Mouse (Mus musculus): ENCODE data around the gene Cks1brt. TPM values are rescaled to one million over a fixed set of nuclear protein-coding genes. Genes with fewer than 3 reads are reported as not detected.
"Not testable (repeated sequence)": the region's sequence is repeated elsewhere in the genome, so short reads cannot be mapped to it uniquely, and the experiment has no call there.

The Cks1brt gene
- total RNA-seq (2015; ENCODE audit: low replicate concordance) = not detected in 2 replicates
- total RNA-seq (2017; ENCODE audit: low replicate concordance) = not detected in 2 replicates

DNA sequence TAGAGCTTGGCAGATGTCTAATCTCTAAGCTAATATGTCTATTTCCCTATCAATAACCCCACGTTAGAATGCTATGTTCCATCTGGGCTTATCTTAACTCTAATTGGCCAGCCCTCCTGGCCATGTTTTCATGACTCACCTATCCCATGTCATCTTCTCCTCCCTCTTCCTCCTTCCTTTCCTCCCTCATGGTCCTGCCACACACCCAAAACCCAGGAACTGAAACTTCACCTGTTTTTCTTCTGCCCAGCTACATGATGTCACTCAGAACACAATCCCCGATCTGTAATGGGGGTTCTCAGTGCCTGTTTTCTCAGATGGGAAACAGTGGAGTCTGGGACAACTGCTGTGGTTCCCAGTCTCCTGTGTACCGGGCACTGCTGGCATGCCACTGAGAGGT lies at the start of gene Cks1brt:
Cks1brt (plus strand) TSS at position 301 of the 400 bp plus-strand sequence.
- ATAC-seq (replicated peaks; ENCODE audit: low FRiP score, poor library complexity, severe bottlenecking) = no peak

- no peak for ATAC-seq (replicated peaks; ENCODE audit: low FRiP score, poor library complexity, severe bottlenecking)
Observed at GRCm38 (mm10) chr8:85113241-85113640, 38.5 kb upstream of the Cks1brt start.

- ATAC-seq (replicated peaks; ENCODE audit: low FRiP score, poor library complexity, severe bottlenecking) = no peak
Observed at GRCm38 (mm10) chr8:85115501-85115900, 36.2 kb upstream of the Cks1brt start.

DNA sequence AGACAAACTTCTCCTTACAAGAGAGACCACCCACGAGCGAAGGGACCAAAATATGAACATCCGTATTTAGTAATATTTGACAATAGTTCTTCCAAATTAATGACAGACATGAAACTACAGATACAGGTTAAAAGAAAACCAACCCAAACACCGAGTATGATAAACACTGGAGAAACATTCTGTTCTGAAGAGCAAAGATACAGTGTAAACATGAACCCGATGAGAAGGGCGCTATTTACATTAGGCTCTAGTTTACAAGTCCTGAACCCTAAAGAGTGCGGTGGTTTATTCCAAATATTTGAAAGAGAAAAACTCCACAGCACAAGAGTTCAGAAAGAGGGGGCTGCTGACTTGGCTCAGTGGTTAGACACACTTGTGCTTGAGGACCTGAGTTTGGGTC lies 34.7 kb upstream of the Cks1brt start:
- no peak for ATAC-seq (replicated peaks; ENCODE audit: low FRiP score, poor library complexity, severe bottlenecking)

- ATAC-seq (replicated peaks; ENCODE audit: low FRiP score, poor library complexity, severe bottlenecking) = no peak
Observed at GRCm38 (mm10) chr8:85119052-85119981, 32.4 kb upstream of the Cks1brt start.

- not testable (repeated sequence) for ATAC-seq (replicated peaks; ENCODE audit: low FRiP score, poor library complexity, severe bottlenecking)
Observed at GRCm38 (mm10) chr8:85120251-85120650, 31.5 kb upstream of the Cks1brt start.

GRCm38 (mm10) chr8:85122995-85123394 lies 28.7 kb upstream of the Cks1brt start, which contains the start of gene Zfp791:
Zfp791 (minus strand) TSS chr8:85123095.
- ATAC-seq (replicated peaks; ENCODE audit: low FRiP score, poor library complexity, severe bottlenecking) = no peak

DNA sequence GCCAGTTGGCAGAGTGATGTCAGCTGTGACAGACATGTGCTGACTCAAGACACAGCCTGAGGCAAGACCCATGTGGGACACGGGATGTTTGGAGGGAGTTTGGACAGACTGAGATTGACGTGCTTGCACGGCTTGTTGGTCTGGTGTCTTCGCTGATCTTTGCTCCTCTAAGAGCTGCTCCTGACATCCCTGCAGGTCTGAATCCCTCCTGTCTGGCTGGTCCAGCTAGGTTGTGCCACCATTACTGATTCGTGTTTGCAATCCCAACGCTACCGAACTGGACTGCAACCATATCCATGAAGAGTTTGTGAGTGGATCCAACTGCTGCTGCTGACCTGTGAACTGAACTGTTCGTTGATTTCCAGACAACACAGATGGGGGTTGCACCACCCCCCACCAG lies 28.0 kb upstream of the Cks1brt start:
- no peak for ATAC-seq (replicated peaks; ENCODE audit: low FRiP score, poor library complexity, severe bottlenecking)

DNA sequence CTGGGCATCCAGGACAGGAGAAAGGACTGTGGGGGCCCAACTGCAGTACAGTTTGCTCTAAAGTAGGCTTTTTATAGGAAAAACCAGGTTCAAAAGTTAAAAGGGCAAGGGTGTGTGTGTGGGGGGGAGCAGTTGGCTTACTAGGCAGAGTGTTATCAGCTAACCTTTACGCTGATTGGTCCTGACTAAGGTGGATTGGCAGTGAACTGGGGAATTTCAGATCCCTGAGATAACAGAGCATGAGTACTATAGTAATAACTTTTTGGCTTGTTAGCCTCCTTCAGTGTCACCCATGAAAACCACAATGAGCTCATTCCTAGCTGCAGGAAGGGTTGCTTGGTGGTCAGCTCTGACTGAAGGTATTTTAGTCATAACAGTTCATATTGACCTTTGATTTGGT lies 19.4 kb upstream of the Cks1brt start:
- ATAC-seq (replicated peaks; ENCODE audit: low FRiP score, poor library complexity, severe bottlenecking) = no peak

GRCm38 (mm10) chr8:85135690-85136089 lies 16.0 kb upstream of the Cks1brt start:
- peak; percentile 71; the same call in 1 of the 2 replicates for ATAC-seq (replicated peaks; ENCODE audit: low FRiP score, poor library complexity, severe bottlenecking)

DNA sequence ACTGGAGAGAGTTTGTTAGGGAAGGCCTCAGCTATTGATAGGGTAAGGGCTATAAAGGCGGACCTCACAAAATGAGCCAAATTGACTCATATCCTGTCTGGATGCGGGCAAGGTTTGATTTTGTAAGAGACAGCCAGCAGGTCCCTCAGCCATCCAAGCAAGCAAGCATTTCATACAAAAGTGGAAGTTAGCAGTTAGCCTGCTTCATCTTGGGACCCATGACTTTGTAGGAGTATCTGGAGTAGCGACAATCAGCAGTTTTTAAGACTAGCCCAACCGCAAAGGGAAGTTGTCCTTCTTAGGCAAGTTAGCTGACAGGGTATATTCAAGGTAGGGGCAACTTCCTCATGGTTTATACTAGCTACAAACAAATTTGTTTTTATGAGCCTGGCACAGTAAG lies 9.2 kb upstream of the Cks1brt start:
- no peak for ATAC-seq (replicated peaks; ENCODE audit: low FRiP score, poor library complexity, severe bottlenecking)

DNA sequence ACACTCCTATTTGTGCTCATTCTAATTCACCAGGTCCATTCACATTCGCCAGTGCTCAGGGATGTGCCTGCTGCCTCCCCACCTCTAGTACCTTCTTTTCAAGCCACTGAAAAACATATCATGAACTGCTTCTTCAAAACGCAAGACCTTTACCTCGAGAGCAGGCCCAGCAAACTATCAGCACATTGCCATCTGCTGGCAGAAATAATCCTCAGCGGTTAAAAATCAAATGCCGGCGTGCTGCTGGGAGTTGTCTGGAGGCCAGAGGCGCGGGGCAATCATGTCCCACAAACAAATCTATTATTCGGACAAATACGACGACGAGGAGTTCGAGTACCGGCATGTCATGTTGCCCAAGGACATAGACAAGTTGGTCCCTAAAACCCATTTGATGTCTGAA lies 19.6 kb downstream of the Cks1brt start:
- ATAC-seq (replicated peaks; ENCODE audit: low FRiP score, poor library complexity, severe bottlenecking) = no peak

DNA sequence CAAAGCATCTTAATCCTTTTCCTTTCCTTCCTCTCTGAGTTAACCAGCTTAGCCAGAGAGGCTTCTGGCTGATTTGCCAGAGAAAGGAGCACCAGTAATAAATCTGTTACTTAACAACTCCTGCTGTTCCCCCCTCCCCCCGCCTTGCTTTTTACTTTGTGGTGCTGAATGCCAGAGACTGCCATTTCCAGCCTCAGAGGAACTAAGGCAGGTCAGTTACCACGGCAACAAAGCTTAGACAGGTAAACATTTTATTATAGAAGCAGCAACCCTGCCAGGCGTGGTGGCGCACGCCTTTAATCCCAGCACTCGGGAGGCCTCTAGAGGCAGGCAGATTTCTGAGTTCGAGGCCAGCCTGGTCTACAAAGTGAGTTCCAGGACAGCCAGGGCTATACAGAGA lies 24.2 kb downstream of the Cks1brt start:
- no peak for ATAC-seq (replicated peaks; ENCODE audit: low FRiP score, poor library complexity, severe bottlenecking)

DNA sequence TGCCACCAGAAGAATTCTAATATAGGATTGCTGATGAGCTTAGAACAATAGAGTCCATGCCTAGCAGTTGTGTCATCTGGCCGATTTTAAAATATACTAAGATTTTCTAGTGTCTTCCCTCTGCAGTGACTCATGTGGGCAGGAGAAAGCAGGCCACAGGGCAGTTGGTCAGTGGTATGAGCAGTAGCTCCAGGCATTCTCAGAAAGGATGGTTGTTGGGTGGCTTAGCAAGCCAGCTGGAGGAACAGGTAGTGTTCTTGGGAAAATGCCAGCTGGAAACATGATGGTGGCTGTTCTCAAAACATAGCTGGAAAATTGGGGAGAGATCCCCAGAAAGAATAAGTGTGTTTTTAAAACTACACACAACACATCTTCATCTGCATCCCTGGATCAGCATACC lies 40.6 kb downstream of the Cks1brt start:
- no peak for ATAC-seq (replicated peaks; ENCODE audit: low FRiP score, poor library complexity, severe bottlenecking)

GRCm38 (mm10) chr8:85220220-85220619 lies 68.5 kb downstream of the Cks1brt start:
- 0 out of 2 replicates have a peak, but pooled peaks have one; percentile 25 for ATAC-seq (replicated peaks; ENCODE audit: low FRiP score, poor library complexity, severe bottlenecking)

- ATAC-seq (replicated peaks; ENCODE audit: low FRiP score, poor library complexity, severe bottlenecking) = no peak
Observed at GRCm38 (mm10) chr8:85220992-85221391, 69.3 kb downstream of the Cks1brt start.

Other genes with a start within 250 kb of the Cks1brt start
- 262 and 325 TPM in 2 replicates for gene Klf1, start 250.0 kb upstream of the Cks1brt start, total RNA-seq (2015; ENCODE audit: low replicate concordance)
- gene Klf1, start 250.0 kb upstream of the Cks1brt start, total RNA-seq (2017; ENCODE audit: low replicate concordance) = 240 and 399 TPM in 2 replicates
- gene Dnase2a, start 243.4 kb upstream of the Cks1brt start, total RNA-seq (2015; ENCODE audit: low replicate concordance) = 32.7 and 33.2 TPM in 2 replicates
- 74.6 and 78.4 TPM in 2 replicates for gene Dnase2a, start 243.4 kb upstream of the Cks1brt start, total RNA-seq (2017; ENCODE audit: low replicate concordance)
- gene Mast1, start 214.6 kb upstream of the Cks1brt start, total RNA-seq (2015; ENCODE audit: low replicate concordance) = not detected in 2 replicates
- gene Mast1, start 214.6 kb upstream of the Cks1brt start, total RNA-seq (2017; ENCODE audit: low replicate concordance) = not detected in 2 replicates
- gene Rtbdn, start 204.9 kb upstream of the Cks1brt start, total RNA-seq (2015; ENCODE audit: low replicate concordance) = not detected in 2 replicates
- gene Rtbdn, start 204.9 kb upstream of the Cks1brt start, total RNA-seq (2017; ENCODE audit: low replicate concordance) = not detected in 2 replicates
- gene Gm49661, start 182.5 kb upstream of the Cks1brt start, total RNA-seq (2015; ENCODE audit: low replicate concordance) = not detected in 2 replicates
- gene Gm49661, start 182.5 kb upstream of the Cks1brt start, total RNA-seq (2017; ENCODE audit: low replicate concordance) = not detected in 2 replicates
- 2,168 and 2,598 TPM in 2 replicates for gene Prdx2, start 182.3 kb upstream of the Cks1brt start, total RNA-seq (2015; ENCODE audit: low replicate concordance)
- gene Prdx2, start 182.3 kb upstream of the Cks1brt start, total RNA-seq (2017; ENCODE audit: low replicate concordance) = 2,812 and 2,913 TPM in 2 replicates
- gene Rnaseh2a, start 182.2 kb upstream of the Cks1brt start, total RNA-seq (2015; ENCODE audit: low replicate concordance) = 82.6 and 141 TPM in 2 replicates
- 63.3 and 93.8 TPM in 2 replicates for gene Rnaseh2a, start 182.2 kb upstream of the Cks1brt start, total RNA-seq (2017; ENCODE audit: low replicate concordance)
- 8.0 and 12.3 TPM in 2 replicates for gene Junb, start 173.2 kb upstream of the Cks1brt start, total RNA-seq (2015; ENCODE audit: low replicate concordance)
- gene Junb, start 173.2 kb upstream of the Cks1brt start, total RNA-seq (2017; ENCODE audit: low replicate concordance) = 10.4 and 15.1 TPM in 2 replicates
- gene Hook2, start 161.3 kb upstream of the Cks1brt start, total RNA-seq (2015; ENCODE audit: low replicate concordance) = 0.42 and 0.72 TPM in 2 replicates
- gene Hook2, start 161.3 kb upstream of the Cks1brt start, total RNA-seq (2017; ENCODE audit: low replicate concordance) = 2.6 and 4.6 TPM in 2 replicates
- not detected in 2 replicates for gene Best2, start 137.4 kb upstream of the Cks1brt start, total RNA-seq (2015; ENCODE audit: low replicate concordance)
- gene Best2, start 137.4 kb upstream of the Cks1brt start, total RNA-seq (2017; ENCODE audit: low replicate concordance) = not detected in 2 replicates
- gene Asna1, start 126.6 kb upstream of the Cks1brt start, total RNA-seq (2015; ENCODE audit: low replicate concordance) = 42.8 and 69.2 TPM in 2 replicates
- gene Asna1, start 126.6 kb upstream of the Cks1brt start, total RNA-seq (2017; ENCODE audit: low replicate concordance) = 19.0 and 29.3 TPM in 2 replicates
- gene Trir, start 125.1 kb upstream of the Cks1brt start, total RNA-seq (2015; ENCODE audit: low replicate concordance) = 143 and 183 TPM in 2 replicates
- 140 and 476 TPM in 2 replicates for gene Trir, start 125.1 kb upstream of the Cks1brt start, total RNA-seq (2017; ENCODE audit: low replicate concordance)
- gene Tnpo2, start 115.0 kb upstream of the Cks1brt start, total RNA-seq (2015; ENCODE audit: low replicate concordance) = 24.9 and 35.6 TPM in 2 replicates
- 31.8 and 40.2 TPM in 2 replicates for gene Tnpo2, start 115.0 kb upstream of the Cks1brt start, total RNA-seq (2017; ENCODE audit: low replicate concordance)
- 4.3 and 10.5 TPM in 2 replicates for gene Fbxw9, start 91.9 kb upstream of the Cks1brt start, total RNA-seq (2015; ENCODE audit: low replicate concordance)
- 1.4 and 2.8 TPM in 2 replicates for gene Fbxw9, start 91.9 kb upstream of the Cks1brt start, total RNA-seq (2017; ENCODE audit: low replicate concordance)
- not detected in 2 replicates for gene Gm5741, start 83.9 kb upstream of the Cks1brt start, total RNA-seq (2015; ENCODE audit: low replicate concordance)
- not detected in 2 replicates for gene Gm5741, start 83.9 kb upstream of the Cks1brt start, total RNA-seq (2017; ENCODE audit: low replicate concordance)
- 13.4 and 15.9 TPM in 2 replicates for gene Dhps, start 80.2 kb upstream of the Cks1brt start, total RNA-seq (2015; ENCODE audit: low replicate concordance)
- 3.5 and 4.7 TPM in 2 replicates for gene Dhps, start 80.2 kb upstream of the Cks1brt start, total RNA-seq (2017; ENCODE audit: low replicate concordance)
- 37.7 and 66.3 TPM in 2 replicates for gene Wdr83os, start 71.2 kb upstream of the Cks1brt start, total RNA-seq (2015; ENCODE audit: low replicate concordance)
- gene Wdr83os, start 71.2 kb upstream of the Cks1brt start, total RNA-seq (2017; ENCODE audit: low replicate concordance) = 7.3 and 23.1 TPM in 2 replicates
- gene Wdr83, start 70.6 kb upstream of the Cks1brt start, total RNA-seq (2015; ENCODE audit: low replicate concordance) = 30.6 and 35.6 TPM in 2 replicates
- gene Wdr83, start 70.6 kb upstream of the Cks1brt start, total RNA-seq (2017; ENCODE audit: low replicate concordance) = 15.8 and 17.6 TPM in 2 replicates
- gene Man2b1, start 68.7 kb upstream of the Cks1brt start, total RNA-seq (2015; ENCODE audit: low replicate concordance) = 19.8 and 34.4 TPM in 2 replicates
- gene Man2b1, start 68.7 kb upstream of the Cks1brt start, total RNA-seq (2017; ENCODE audit: low replicate concordance) = 7.0 and 13.2 TPM in 2 replicates
- gene Zfp791, start 28.8 kb upstream of the Cks1brt start, total RNA-seq (2015; ENCODE audit: low replicate concordance) = not detected in 2 replicates
- gene Zfp791, start 28.8 kb upstream of the Cks1brt start, total RNA-seq (2017; ENCODE audit: low replicate concordance) = not detected in 2 replicates
- gene Olfr371, start 74.1 kb downstream of the Cks1brt start, total RNA-seq (2015; ENCODE audit: low replicate concordance) = not detected in 2 replicates
- not detected in 2 replicates for gene Olfr371, start 74.1 kb downstream of the Cks1brt start, total RNA-seq (2017; ENCODE audit: low replicate concordance)
- gene Orc6, start 147.7 kb downstream of the Cks1brt start, total RNA-seq (2015; ENCODE audit: low replicate concordance) = 132 and 186 TPM in 2 replicates
- 128 and 184 TPM in 2 replicates for gene Orc6, start 147.7 kb downstream of the Cks1brt start, total RNA-seq (2017; ENCODE audit: low replicate concordance)
- gene Vps35, start 147.9 kb downstream of the Cks1brt start, total RNA-seq (2015; ENCODE audit: low replicate concordance) = 89.0 and 125 TPM in 2 replicates
- 85.3 and 118 TPM in 2 replicates for gene Vps35, start 147.9 kb downstream of the Cks1brt start, total RNA-seq (2017; ENCODE audit: low replicate concordance)
- 38.2 and 58.7 TPM in 2 replicates for gene Mylk3, start 234.4 kb downstream of the Cks1brt start, total RNA-seq (2015; ENCODE audit: low replicate concordance)
- gene Mylk3, start 234.4 kb downstream of the Cks1brt start, total RNA-seq (2017; ENCODE audit: low replicate concordance) = 150 and 159 TPM in 2 replicates